Mouse (Mus musculus): ENCODE results near the gene Upf1. TPM values are rescaled to one million over a fixed set of nuclear protein-coding genes. Genes with fewer than 3 reads are reported as not detected.
A peak's percentile ranks its signal among the peaks of the same experiment; 100 is the strongest.

Gene Upf1
- polyA plus RNA-seq, 1 experiment, result 50.1 TPM

DNA sequence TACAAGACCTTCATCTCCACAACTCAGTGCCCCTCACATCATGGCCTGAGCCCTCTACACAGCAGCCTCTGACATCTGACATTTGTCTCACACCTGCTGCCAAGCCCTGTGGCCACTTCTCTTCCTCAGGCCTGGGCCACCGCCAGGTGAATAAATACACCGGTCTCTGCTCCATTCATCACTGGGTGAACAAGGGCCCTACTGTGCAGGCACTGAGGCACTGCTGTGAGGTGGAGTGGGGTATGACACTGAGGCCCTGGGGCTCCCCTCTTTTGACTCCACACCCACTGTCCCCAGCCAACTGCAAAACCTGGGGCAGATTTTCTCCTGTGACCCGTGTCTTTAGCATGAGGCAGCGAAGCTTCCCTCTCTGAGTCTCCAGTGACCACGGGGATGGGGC lies 13.5 kb upstream of the Upf1 start:
- H3K27ac ChIP-seq (ENCODE audit: insufficient read depth, low read length), result no peak overlapping the region
- no peak for TF ChIP-seq EP300 (IDR thresholded peaks at IDR 0.05; ENCODE audit: insufficient read depth, low read depth, low read length)
- no peak for TF ChIP-seq POLR2A (IDR thresholded peaks at IDR 0.05; ENCODE audit: insufficient read depth, low read length)
- no peak for TF ChIP-seq CTCF (IDR thresholded peaks at IDR 0.05; ENCODE audit: low read depth, low read length)
- H3K9ac ChIP-seq (ENCODE audit: low read depth, poor library complexity, severe bottlenecking), result no peak overlapping the region

DNA sequence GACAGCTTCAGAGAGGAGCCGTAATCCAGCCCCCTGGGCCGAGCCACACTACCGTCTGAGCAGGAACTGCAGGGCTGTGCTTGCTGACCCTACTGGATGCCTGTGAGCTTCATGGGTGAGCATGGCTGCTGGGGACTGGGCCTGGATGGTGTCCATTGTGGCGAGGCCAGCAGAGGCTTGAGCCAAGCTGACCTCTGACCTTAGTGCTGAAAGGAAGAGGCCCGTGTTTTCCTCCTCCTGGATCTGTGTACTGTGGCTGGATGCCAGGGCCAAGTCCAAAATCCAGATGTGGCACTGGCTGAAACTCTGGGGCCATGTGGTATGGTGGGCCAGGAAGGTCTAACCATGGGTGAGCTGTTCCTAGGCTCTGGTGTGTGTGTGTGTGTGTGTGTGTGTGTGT lies 11.0 kb upstream of the Upf1 start:
- Histone ChIP-seq H3K9ac (ENCODE audit: low read depth, poor library complexity, severe bottlenecking) (no peak overlapping the region), H3K27ac (ENCODE audit: insufficient read depth, low read length) (no peak overlapping the region), H3K36me3 (ENCODE audit: control insufficient read depth, insufficient read depth, low read length, poor library complexity, severe bottlenecking) (no peaks in the 10 kb centered on the region), H3K27me3 (ENCODE audit: control insufficient read depth, insufficient read depth, low read length, poor library complexity, severe bottlenecking) (no peaks in the 10 kb centered on the region), H3K9me3 (replicated peaks; ENCODE audit: control insufficient read depth, insufficient read depth, low read length, poor library complexity, severe bottlenecking) (no peaks in the 10 kb centered on the region), H3K4me3 (ENCODE audit: low read depth, low read length) (no peak overlapping the region), H3K4me1 (ENCODE audit: control insufficient read depth, insufficient read depth, low read length) (no peaks in the 10 kb centered on the region)
- TF ChIP-seq POLR2A (IDR thresholded peaks at IDR 0.05; ENCODE audit: insufficient read depth, low read length) (no peak), CTCF (IDR thresholded peaks at IDR 0.05; ENCODE audit: low read depth, low read length) (no peak), EP300 (IDR thresholded peaks at IDR 0.05; ENCODE audit: insufficient read depth, low read depth, low read length) (no peak)

More for the DNA sequence above, 13.5 kb upstream of the Upf1 start:
- H3K9me3 ChIP-seq (replicated peaks; ENCODE audit: control insufficient read depth, insufficient read depth, low read length, poor library complexity, severe bottlenecking), result no peaks in the 10 kb centered on the region
- H3K4me3 ChIP-seq (ENCODE audit: low read depth, low read length), result no peak overlapping the region
- H3K36me3 ChIP-seq (ENCODE audit: control insufficient read depth, insufficient read depth, low read length, poor library complexity, severe bottlenecking), result no peaks in the 10 kb centered on the region
- no peaks in the 10 kb centered on the region for H3K4me1 ChIP-seq (ENCODE audit: control insufficient read depth, insufficient read depth, low read length)
- no peaks in the 10 kb centered on the region for H3K27me3 ChIP-seq (ENCODE audit: control insufficient read depth, insufficient read depth, low read length, poor library complexity, severe bottlenecking)

DNA sequence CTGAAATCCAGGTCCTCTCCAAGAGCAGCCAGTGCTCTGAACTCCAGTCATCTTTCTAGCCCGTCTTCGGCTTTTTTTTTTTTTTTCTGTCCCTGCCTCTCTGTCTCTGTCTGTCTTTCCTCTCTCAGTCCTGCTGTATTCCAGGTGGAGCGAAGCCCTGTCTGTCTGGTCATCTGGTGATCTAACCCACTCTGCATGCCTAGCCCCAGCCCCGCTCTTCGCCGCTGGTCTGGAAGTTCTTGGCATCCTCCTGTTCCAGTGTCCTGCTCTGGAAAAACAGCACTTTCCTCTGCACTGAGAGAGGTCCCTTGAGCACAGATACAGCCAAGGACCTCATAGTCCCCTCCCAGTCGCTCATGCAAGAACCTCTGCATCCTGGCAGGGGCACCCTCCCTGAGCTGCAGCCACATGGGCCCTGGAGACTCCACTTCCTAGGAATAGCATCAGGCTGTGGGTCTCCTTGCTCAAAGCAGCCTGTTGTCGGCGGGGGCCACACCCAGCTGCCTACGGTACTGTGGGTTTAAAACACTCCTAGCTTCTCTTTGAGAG lies 8.5 kb upstream of the Upf1 start:
- Histone ChIP-seq H3K36me3 (ENCODE audit: control insufficient read depth, insufficient read depth, low read length, poor library complexity, severe bottlenecking) (no peaks in the 10 kb centered on the region), H3K4me1 (ENCODE audit: control insufficient read depth, insufficient read depth, low read length) (no peaks in the 10 kb centered on the region), H3K9me3 (replicated peaks; ENCODE audit: control insufficient read depth, insufficient read depth, low read length, poor library complexity, severe bottlenecking) (no peaks in the 10 kb centered on the region), H3K4me3 (ENCODE audit: low read depth, low read length) (no peak overlapping the region), H3K9ac (ENCODE audit: low read depth, poor library complexity, severe bottlenecking) (no peak overlapping the region), H3K27me3 (ENCODE audit: control insufficient read depth, insufficient read depth, low read length, poor library complexity, severe bottlenecking) (no peaks in the 10 kb centered on the region), H3K27ac (ENCODE audit: insufficient read depth, low read length) (no peak overlapping the region)
- TF ChIP-seq POLR2A (IDR thresholded peaks at IDR 0.05; ENCODE audit: insufficient read depth, low read length) (no peak), CTCF (IDR thresholded peaks at IDR 0.05; ENCODE audit: low read depth, low read length) (no peak), EP300 (IDR thresholded peaks at IDR 0.05; ENCODE audit: insufficient read depth, low read depth, low read length) (no peak)

DNA sequence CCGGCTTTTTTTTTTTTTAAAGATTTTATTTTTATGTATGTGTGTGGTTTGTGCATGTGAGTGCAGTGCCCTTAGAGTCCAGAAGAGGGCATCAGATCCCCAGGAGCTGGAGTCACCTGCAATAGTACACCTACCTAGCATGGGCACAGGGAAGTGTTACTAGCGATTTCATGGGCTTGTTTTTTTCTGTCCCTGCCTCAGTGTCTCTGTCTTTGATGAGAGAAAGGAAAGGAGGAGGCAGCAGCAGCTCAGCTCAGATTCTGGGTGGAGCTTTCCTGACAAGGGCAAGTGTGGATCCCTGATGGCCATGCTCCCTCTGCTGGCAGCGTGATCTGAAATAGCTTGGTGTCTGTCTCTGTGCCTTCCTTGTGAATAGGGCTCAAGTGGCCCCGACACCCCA lies 7.7 kb upstream of the Upf1 start:
- Histone ChIP-seq H3K4me3 (ENCODE audit: low read depth, low read length) (no peak overlapping the region), H3K27ac (ENCODE audit: insufficient read depth, low read length) (no peak overlapping the region), H3K27me3 (ENCODE audit: control insufficient read depth, insufficient read depth, low read length, poor library complexity, severe bottlenecking) (no peaks in the 10 kb centered on the region), H3K9ac (ENCODE audit: low read depth, poor library complexity, severe bottlenecking) (no peak overlapping the region), H3K9me3 (replicated peaks; ENCODE audit: control insufficient read depth, insufficient read depth, low read length, poor library complexity, severe bottlenecking) (no peaks in the 10 kb centered on the region), H3K4me1 (ENCODE audit: control insufficient read depth, insufficient read depth, low read length) (no peaks in the 10 kb centered on the region), H3K36me3 (ENCODE audit: control insufficient read depth, insufficient read depth, low read length, poor library complexity, severe bottlenecking) (no peaks in the 10 kb centered on the region)
- TF ChIP-seq CTCF (IDR thresholded peaks at IDR 0.05; ENCODE audit: low read depth, low read length) (peak; percentile 59), POLR2A (IDR thresholded peaks at IDR 0.05; ENCODE audit: insufficient read depth, low read length) (no peak), EP300 (IDR thresholded peaks at IDR 0.05; ENCODE audit: insufficient read depth, low read depth, low read length) (no peak)

DNA sequence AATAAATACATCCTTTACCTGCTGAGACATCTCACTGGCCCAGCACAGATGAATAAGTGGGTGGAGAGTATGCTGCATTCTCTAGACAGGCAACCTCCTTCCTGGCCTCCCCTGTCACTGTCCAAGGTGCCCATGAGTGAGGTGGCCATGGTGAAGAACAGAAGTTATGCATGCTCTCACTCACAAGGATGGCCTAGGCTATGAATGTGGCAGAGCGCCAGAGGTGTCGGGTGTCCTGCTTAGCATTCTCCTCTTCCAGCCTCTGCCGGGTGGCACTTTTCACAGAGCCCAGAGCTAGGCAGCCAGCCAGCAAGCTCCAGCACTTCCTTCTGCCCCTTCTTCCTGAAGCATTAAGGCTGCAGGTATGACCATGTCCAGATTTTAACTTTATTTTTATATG lies 6.3 kb upstream of the Upf1 start:
- no peaks in the 10 kb centered on the region for H3K9me3 ChIP-seq (replicated peaks; ENCODE audit: control insufficient read depth, insufficient read depth, low read length, poor library complexity, severe bottlenecking)
- no peaks in the 10 kb centered on the region for H3K36me3 ChIP-seq (ENCODE audit: control insufficient read depth, insufficient read depth, low read length, poor library complexity, severe bottlenecking)
- no peak overlapping the region for H3K9ac ChIP-seq (ENCODE audit: low read depth, poor library complexity, severe bottlenecking)
- TF ChIP-seq POLR2A (IDR thresholded peaks at IDR 0.05; ENCODE audit: insufficient read depth, low read length) (no peak), CTCF (IDR thresholded peaks at IDR 0.05; ENCODE audit: low read depth, low read length) (no peak), EP300 (IDR thresholded peaks at IDR 0.05; ENCODE audit: insufficient read depth, low read depth, low read length) (no peak)
- H3K27ac ChIP-seq (ENCODE audit: insufficient read depth, low read length), result no peak overlapping the region
- no peaks in the 10 kb centered on the region for H3K27me3 ChIP-seq (ENCODE audit: control insufficient read depth, insufficient read depth, low read length, poor library complexity, severe bottlenecking)
- H3K4me3 ChIP-seq (ENCODE audit: low read depth, low read length), result no peak overlapping the region
- no peaks in the 10 kb centered on the region for H3K4me1 ChIP-seq (ENCODE audit: control insufficient read depth, insufficient read depth, low read length)

DNA sequence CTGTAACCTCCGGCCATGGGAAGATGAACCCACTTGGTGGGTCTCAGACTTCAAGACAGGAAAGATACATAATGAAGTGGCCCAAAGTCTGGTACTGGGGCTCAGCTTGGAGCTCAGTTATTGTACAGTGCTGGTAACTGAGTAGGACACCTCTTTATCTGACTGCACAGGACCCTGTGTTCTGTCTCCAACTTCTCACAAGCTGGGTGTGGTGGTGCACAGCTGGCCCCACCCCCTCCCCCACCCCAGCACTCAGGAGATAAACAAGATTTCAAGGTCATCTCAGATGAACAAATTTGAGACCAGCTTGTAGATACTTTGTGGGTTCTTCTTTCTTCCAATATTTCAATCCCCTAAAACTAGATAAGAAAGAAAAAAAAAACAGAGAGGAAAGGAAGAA lies 3.0 kb upstream of the Upf1 start:
- no peak for TF ChIP-seq CTCF (IDR thresholded peaks at IDR 0.05; ENCODE audit: low read depth, low read length)
- TF ChIP-seq POLR2A (IDR thresholded peaks at IDR 0.05; ENCODE audit: insufficient read depth, low read length), result no peak
- 0 out of 2 replicates have a peak, but pooled peaks have one; percentile 7 for TF ChIP-seq EP300 (IDR thresholded peaks at IDR 0.05; ENCODE audit: insufficient read depth, low read depth, low read length)
- no peak overlapping the region; the same call in 1 of the 2 replicates for H3K9ac ChIP-seq (ENCODE audit: low read depth, poor library complexity, severe bottlenecking)
- no peaks in the 10 kb centered on the region for H3K9me3 ChIP-seq (replicated peaks; ENCODE audit: control insufficient read depth, insufficient read depth, low read length, poor library complexity, severe bottlenecking)
- peaks cover 3% of the 10 kb centered on the region for H3K4me1 ChIP-seq (ENCODE audit: control insufficient read depth, insufficient read depth, low read length)
- H3K27me3 ChIP-seq (ENCODE audit: control insufficient read depth, insufficient read depth, low read length, poor library complexity, severe bottlenecking), result no peaks in the 10 kb centered on the region
- no peaks in the 10 kb centered on the region for H3K36me3 ChIP-seq (ENCODE audit: control insufficient read depth, insufficient read depth, low read length, poor library complexity, severe bottlenecking)
- no peak overlapping the region for H3K4me3 ChIP-seq (ENCODE audit: low read depth, low read length)
- peak overlapping the region; percentile 62; the same call in 1 of the 2 replicates for H3K27ac ChIP-seq (ENCODE audit: insufficient read depth, low read length)

All from ES-Bruce4 (cell line).